Mouse (Mus musculus) heart, postnatal 36 days (tissue): ENCODE measurements at regions not wholly inside any gene's neighbourhood (a gene's known extent, or its start where the extent isn't known, plus 50 kb on each side); places are given as distances from the start of the nearest gene placed in this dataset.

Source experiments
- DNase-seq, 2 experiments: peaks; one replicate each; pipeline ENCODE4 v3.0.0; 2021 to 2022
- intact Hi-C: fragments of 180-260 bp; cut with DNase I; formaldehyde crosslinking; loops from one replicate; pipeline ENCODE4 v1.15.1; 2025

GRCm38 (mm10) chr17:87501098-87501497, 54.4 kb upstream of the Calm2 start:
- no peak for DNase-seq
- intact Hi-C loops: no loop called here

- no peak for DNase-seq
- intact Hi-C loops: no loop called here
Measured at GRCm38 (mm10) chr17:87501687-87502387, 55.1 kb upstream of the Calm2 start.

GRCm38 (mm10) chr17:87502388-87503369, 55.9 kb upstream of the Calm2 start:
- DNase-seq: no peak

GRCm38 (mm10) chr17:87503491-87503890, 56.8 kb upstream of the Calm2 start:
- no peak for DNase-seq
- intact Hi-C loops: no loop called here

More at GRCm38 (mm10) chr17:87502388-87503369, 55.9 kb upstream of the Calm2 start:
- intact Hi-C loops: no loop called here

GRCm38 (mm10) chr17:87504960-87505681, 58.4 kb upstream of the Calm2 start:
- intact Hi-C loops: no loop called here
- DNase-seq: no peak

- DNase-seq: no peak
- intact Hi-C loops: no loop called here
Measured at GRCm38 (mm10) chr17:87507848-87508247, 61.1 kb upstream of the Calm2 start.

GRCm38 (mm10) chr17:87508582-87509253, 62.0 kb upstream of the Calm2 start:
- DNase-seq: no peak

GRCm38 (mm10) chr17:87512000-87512611, 65.4 kb upstream of the Calm2 start:
- no peak for DNase-seq
- intact Hi-C loops: no loop called here

More at GRCm38 (mm10) chr17:87508582-87509253, 62.0 kb upstream of the Calm2 start:
- intact Hi-C loops: no loop called here

- intact Hi-C loops: no loop called here
Measured at GRCm38 (mm10) chr17:87513822-87514221, 67.1 kb upstream of the Calm2 start.

GRCm38 (mm10) chr17:87514366-87515126, 67.8 kb upstream of the Calm2 start:
- no peak for DNase-seq
- intact Hi-C loops: no loop called here

More at GRCm38 (mm10) chr17:87513822-87514221, 67.1 kb upstream of the Calm2 start:
- no peak for DNase-seq

GRCm38 (mm10) chr17:87517258-87517657, 70.5 kb upstream of the Calm2 start:
- DNase-seq: no peak
- intact Hi-C loops: no loop called here

GRCm38 (mm10) chr17:87519454-87519853, 72.7 kb upstream of the Calm2 start:
- no peak for DNase-seq
- intact Hi-C loops: no loop called here

GRCm38 (mm10) chr17:87520841-87521240, 74.1 kb upstream of the Calm2 start:
- DNase-seq: no peak
- intact Hi-C loops: no loop called here

GRCm38 (mm10) chr17:87521622-87522151, 75.0 kb upstream of the Calm2 start:
- intact Hi-C loops: no loop called here

GRCm38 (mm10) chr17:87522500-87523091, 75.9 kb upstream of the Calm2 start:
- DNase-seq: no peak
- intact Hi-C loops: no loop called here

More at GRCm38 (mm10) chr17:87521622-87522151, 75.0 kb upstream of the Calm2 start:
- DNase-seq: no peak

GRCm38 (mm10) chr17:87523643-87524042, 76.9 kb upstream of the Calm2 start:
- DNase-seq: no peak
- intact Hi-C loops: no loop called here

- intact Hi-C loops: loop anchor here (5.0 kb wide), 1 partner anchor 65 kb away; no protein-coding TSS in a partner anchor
- no peak for DNase-seq
Measured at GRCm38 (mm10) chr17:87527174-87527573, 80.4 kb upstream of the Calm2 start.

GRCm38 (mm10) chr17:87530162-87530817, 83.6 kb upstream of the Calm2 start:
- peak; percentile 94 to 95 for DNase-seq
- intact Hi-C loops: loop anchor here (1.0 to 2.0 kb wide), 2 partner anchors 41 to 85 kb away; no protein-coding TSS in a partner anchor
